Mouse (Mus musculus): Measurements from ENCODE around the gene Ccr1.

GRCm38 (mm10) chr9:123968290-123968912, at the start of gene Ccr1:
- TF ChIP-seq CTCF (IDR thresholded peaks at IDR 0.05; ENCODE audit: extremely low read depth, insufficient read depth, insufficient read length, insufficient replicate concordance) (no peak), POLR2A (IDR thresholded peaks at IDR 0.05; ENCODE audit: low read depth, low read length) (no peak)

Data from spleen, adult 2 months (tissue).